Mouse (Mus musculus) ES-Bruce4 (cell line): ENCODE data around the gene Large1. TPM values are rescaled to one million over a fixed set of nuclear protein-coding genes. Genes with fewer than 3 reads are reported as not detected.

Source experiments
- H3K27ac ChIP-seq: 2 replicates; pipeline ENCODE4 v1.5.1; 2012; ENCODE audit warnings: low read length, inconsistent platforms; ENCODE audit not compliant: insufficient read depth
- H3K27me3 ChIP-seq: 2 replicates; pipeline ENCODE4 v1.6.1; 2012; ENCODE audit warnings: mild to moderate bottlenecking, low read length, inconsistent platforms; ENCODE audit not compliant: control insufficient read depth, poor library complexity, insufficient read depth, severe bottlenecking
- H3K36me3 ChIP-seq: 2 replicates; pipeline ENCODE4 v1.6.1; 2012; ENCODE audit warnings: inconsistent platforms, mild to moderate bottlenecking, low read length, moderate library complexity; ENCODE audit not compliant: control insufficient read depth, poor library complexity, insufficient read depth, severe bottlenecking
- H3K4me1 ChIP-seq: one replicate; pipeline ENCODE4 v1.8.1; 2011; ENCODE audit warnings: low read length; ENCODE audit not compliant: control insufficient read depth, insufficient read depth
- H3K4me3 ChIP-seq: 2 replicates; pipeline ENCODE4 v1.5.1; 2011; ENCODE audit warnings: low read depth, mild to moderate bottlenecking, low read length
- H3K9ac ChIP-seq: 2 replicates; pipeline ENCODE4 v1.6.1; 2012; ENCODE audit warnings: low read depth, mild to moderate bottlenecking, inconsistent platforms; ENCODE audit not compliant: poor library complexity, severe bottlenecking
- H3K9me3 ChIP-seq: replicated peaks from 2 replicates; pipeline ENCODE4 v1.6.1; 2012; ENCODE audit warnings: mild to moderate bottlenecking, low read length, inconsistent platforms; ENCODE audit not compliant: control insufficient read depth, poor library complexity, insufficient read depth, severe bottlenecking
- CTCF ChIP-seq: IDR thresholded peaks from one replicate; pipeline ENCODE4 v1.8.1; 2011; ENCODE audit warnings: low read depth, low read length
- EP300 ChIP-seq: IDR thresholded peaks from 2 replicates; pipeline ENCODE4 v1.6.1; 2011; ENCODE audit warnings: low read depth, low read length; ENCODE audit not compliant: insufficient read depth
- POLR2A ChIP-seq: IDR thresholded peaks from one replicate; pipeline ENCODE4 v1.8.1; 2011; ENCODE audit warnings: low read length; ENCODE audit not compliant: insufficient read depth
- polyA plus RNA-seq: library from polyadenylated mRNA; stranded (reverse); fragments of >200 nt; gene quantifications from 2 replicates; pipeline ENCODE4 v1.2.4, GENCODE M21; 2011; ENCODE audit warnings: low read depth; ENCODE audit not compliant: missing spikeins, insufficient read depth, insufficient read length

Large1 gene
- polyA plus RNA-seq, 1 experiment = 20.2 TPM

DNA sequence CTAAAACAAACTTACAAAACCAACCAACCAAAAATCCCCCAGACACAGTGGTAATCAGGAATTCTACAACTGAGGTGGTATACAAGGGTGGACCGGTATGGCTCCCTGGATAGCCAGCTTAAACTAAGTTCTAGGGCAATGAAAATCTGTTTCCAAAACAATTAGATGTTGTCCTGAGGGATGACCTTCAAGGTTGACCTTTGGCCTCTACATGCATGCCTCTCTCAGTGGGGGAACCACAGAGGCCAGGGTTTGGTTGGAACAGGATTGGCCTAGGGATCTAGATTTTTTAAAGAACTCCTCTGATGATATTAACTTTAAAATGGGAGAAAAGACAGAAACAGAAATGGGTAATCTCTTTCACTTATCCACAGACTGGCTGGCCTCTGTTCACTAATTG is 335.1 kb downstream of the Large1 start:
- H3K4me3 ChIP-seq = no peak overlapping the region
- H3K4me1 ChIP-seq = no peaks in the 10 kb centered on the region
- H3K27me3 ChIP-seq = no peaks in the 10 kb centered on the region
- H3K27ac ChIP-seq = no peak overlapping the region
- no peak overlapping the region for H3K9ac ChIP-seq
- no peaks in the 10 kb centered on the region for H3K36me3 ChIP-seq
- no peak for TF ChIP-seq EP300
- TF ChIP-seq POLR2A = no peak
- TF ChIP-seq CTCF = no peak
- no peaks in the 10 kb centered on the region for H3K9me3 ChIP-seq

DNA sequence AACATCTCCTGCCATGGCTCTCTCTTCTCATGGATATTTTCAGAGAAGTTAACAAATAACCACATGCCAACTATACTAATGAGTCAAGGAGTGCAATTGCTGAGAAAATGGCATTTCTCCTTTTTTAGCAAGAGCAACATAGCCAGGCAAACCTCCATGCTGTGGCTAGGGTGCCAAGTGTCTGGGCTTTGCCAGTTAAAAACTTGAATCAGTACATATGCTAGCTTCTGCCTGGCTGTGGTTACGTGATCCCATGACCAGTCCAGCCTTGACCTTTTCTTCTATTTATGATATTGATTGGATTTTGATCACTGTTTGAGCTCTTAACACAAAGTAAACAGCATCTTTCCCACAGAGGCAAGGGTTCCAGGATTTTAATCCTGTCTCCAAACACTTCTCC is 335.7 kb downstream of the Large1 start:
- Histone ChIP-seq H3K9ac (no peak overlapping the region), H3K4me3 (no peak overlapping the region), H3K4me1 (no peaks in the 10 kb centered on the region), H3K36me3 (no peaks in the 10 kb centered on the region), H3K9me3 (no peaks in the 10 kb centered on the region), H3K27ac (no peak overlapping the region), H3K27me3 (no peaks in the 10 kb centered on the region)
- TF ChIP-seq EP300 = no peak
- TF ChIP-seq POLR2A = no peak
- no peak for TF ChIP-seq CTCF

DNA sequence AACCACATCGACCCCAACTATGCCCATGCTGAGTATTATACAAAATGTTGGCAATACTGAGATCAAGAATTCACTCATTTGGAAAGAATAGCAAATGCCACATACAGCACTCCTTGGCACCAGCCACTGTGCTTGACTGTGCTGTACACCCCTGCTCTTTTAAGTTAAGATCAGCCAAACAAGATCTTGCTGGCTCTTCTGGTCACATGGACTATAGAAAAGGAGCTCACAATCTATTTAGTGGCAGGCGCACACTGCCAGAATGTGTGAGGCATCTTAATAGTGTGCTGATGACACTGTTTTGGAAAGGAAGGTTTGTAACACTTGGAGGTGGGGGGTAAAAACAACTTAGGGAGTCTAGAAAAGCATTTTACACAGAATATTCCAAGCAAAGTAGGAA is 337.0 kb downstream of the Large1 start:
- Histone ChIP-seq H3K9me3 (no peaks in the 10 kb centered on the region), H3K4me3 (no peak overlapping the region), H3K9ac (no peak overlapping the region), H3K27me3 (no peaks in the 10 kb centered on the region), H3K27ac (no peak overlapping the region), H3K36me3 (no peaks in the 10 kb centered on the region), H3K4me1 (no peaks in the 10 kb centered on the region)
- no peak for TF ChIP-seq EP300

DNA sequence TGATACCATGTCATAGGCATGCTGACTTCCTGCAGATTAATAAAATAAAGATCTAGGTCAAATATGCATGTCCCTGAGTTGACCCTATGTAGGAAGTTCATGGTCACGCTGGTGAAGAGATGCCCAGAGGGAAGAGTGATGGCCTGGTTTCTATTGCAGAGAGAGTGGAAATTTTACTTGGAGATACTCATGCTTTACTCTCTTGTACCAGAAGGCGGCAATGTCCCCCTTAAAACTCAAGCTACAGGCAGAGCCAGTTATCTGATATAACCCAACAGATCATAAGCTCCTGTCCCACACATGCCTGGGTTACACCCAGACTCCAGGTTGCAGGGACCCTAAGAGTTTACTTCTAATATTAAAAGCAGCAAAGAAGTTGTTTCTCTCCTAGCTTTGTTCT is 345.9 kb downstream of the Large1 start:
- no peak for TF ChIP-seq EP300
- no peak for TF ChIP-seq CTCF
- TF ChIP-seq POLR2A = no peak
- Histone ChIP-seq H3K27me3 (no peaks in the 10 kb centered on the region), H3K9ac (no peak overlapping the region), H3K36me3 (no peaks in the 10 kb centered on the region), H3K4me3 (no peak overlapping the region), H3K4me1 (no peaks in the 10 kb centered on the region), H3K27ac (no peak overlapping the region), H3K9me3 (no peaks in the 10 kb centered on the region)

DNA sequence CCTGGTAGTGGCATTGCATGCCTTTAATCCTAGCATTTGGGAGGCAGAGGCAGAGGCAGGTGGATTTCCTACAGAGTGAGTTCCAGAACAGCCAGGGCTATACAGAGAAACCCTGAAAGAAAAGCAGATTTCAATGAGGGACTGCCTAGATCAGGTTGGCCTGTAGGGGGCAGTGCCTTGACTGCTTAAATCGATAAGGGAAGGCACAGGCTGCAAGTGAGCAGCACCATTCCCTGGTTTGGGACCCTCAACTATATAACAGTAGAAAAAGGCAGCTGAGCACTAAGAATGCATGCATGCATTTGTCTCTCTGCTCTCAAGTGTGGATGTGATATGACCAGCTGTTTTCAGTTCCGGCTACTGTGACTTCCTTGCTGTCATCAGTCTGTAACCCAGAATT is 349.5 kb downstream of the Large1 start:
- Histone ChIP-seq H3K4me3 (no peak overlapping the region), H3K9me3 (no peaks in the 10 kb centered on the region), H3K4me1 (no peaks in the 10 kb centered on the region), H3K27ac (no peak overlapping the region), H3K9ac (no peak overlapping the region), H3K27me3 (no peaks in the 10 kb centered on the region), H3K36me3 (no peaks in the 10 kb centered on the region)
- no peak for TF ChIP-seq EP300
- TF ChIP-seq CTCF = peak; percentile 73

DNA sequence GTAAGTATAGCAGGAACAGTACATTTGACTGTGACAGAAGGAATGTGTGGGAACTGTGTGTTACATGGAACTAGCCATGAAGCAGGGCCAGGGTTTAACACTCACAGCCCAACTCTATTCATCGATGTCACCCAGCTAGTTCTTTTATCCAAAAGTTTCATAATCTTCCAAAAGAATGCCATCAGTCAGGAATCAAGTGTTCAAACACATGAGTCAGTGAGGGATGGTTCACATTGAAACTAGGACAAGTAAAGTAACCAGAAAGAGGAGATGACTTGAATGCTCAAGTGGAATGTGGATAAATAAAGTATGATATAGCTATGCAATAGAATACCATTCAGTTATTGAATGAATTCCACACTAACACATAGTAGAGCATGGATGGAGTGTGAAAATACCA is 359.5 kb downstream of the Large1 start:
- Histone ChIP-seq H3K27ac (no peak overlapping the region), H3K4me3 (no peak overlapping the region), H3K9me3 (peaks cover 28% of the 10 kb centered on the region), H3K27me3 (no peaks in the 10 kb centered on the region), H3K9ac (no peak overlapping the region), H3K4me1 (no peaks in the 10 kb centered on the region), H3K36me3 (no peaks in the 10 kb centered on the region; the same call in 1 of the 2 replicates)
- TF ChIP-seq EP300 = no peak
- TF ChIP-seq POLR2A = no peak
- TF ChIP-seq CTCF = no peak
